Mouse (Mus musculus) fibroblast of lung, adult 2 months (primary cell): ENCODE results near the gene Hoxb3.
A peak's percentile ranks its signal among the peaks of the same experiment; 100 is the strongest.

ENCODE experiments used
- DNase-seq: peaks from one replicate; pipeline ENCODE4 v3.0.0-alpha.2; 2011; ENCODE audit warnings: low read depth

Hoxb3 gene

DNA sequence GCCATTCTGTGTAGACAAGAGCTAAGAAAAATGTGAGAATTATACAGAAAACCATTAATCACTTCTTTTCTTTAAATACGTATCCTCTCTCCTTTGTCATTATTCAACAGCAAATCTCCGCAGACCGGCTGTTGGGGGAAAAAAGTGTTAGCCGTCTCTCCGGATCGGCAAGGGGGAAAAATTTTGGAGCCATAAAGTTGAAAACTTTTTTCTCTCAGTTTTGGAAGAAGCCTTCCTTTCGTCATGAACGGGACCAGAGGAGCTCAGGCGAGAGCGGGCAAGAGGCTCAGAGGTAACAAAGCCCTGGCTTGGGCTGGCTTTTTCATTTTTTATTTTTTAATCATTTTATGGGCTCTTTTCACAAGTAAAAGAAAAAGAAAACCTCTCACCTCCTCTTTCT, at the start of gene Hoxb3:
Gene Hoxb3, plus strand, starts transcription at position 173 of the 400 bp plus-strand sequence.
- no peak for DNase-seq

DNA sequence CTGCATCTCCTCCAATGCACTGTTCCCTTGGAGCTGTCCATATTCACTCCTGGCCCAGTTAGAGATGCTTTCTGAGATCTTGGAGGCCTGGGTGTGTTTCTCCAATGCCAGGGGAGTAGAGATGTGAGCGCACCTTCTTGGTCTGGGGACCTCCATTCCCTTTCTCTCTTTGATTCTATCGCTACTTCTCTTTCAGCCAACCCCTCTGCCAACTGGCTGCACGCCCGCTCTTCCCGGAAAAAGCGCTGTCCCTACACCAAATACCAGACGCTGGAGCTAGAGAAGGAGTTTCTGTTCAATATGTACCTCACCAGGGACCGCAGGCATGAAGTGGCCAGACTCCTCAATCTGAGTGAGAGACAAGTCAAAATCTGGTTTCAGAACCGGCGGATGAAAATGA, 48.7 kb upstream of the Hoxb3 start:
- DNase-seq, result no peak

DNA sequence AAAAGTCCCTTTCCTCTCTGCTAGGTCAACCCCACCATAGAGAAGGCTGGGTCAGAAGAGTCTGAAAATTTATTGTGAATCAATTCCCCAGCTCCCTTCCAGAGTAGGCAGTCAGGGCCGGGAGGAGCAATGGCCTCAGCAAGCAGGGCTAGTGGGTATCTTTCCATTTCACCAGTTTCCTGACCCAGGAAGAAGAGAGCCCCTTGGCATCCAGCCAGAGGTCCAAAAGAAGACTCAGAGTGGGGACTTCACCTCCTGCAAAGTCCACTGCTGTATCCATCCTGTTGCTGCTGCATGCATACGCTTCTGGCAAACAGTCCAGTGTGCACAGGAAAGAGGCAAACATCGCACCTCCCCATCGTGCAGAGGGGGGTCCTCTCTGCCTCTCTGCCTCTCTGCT, 47.2 kb upstream of the Hoxb3 start:
- DNase-seq, result no peak

DNA sequence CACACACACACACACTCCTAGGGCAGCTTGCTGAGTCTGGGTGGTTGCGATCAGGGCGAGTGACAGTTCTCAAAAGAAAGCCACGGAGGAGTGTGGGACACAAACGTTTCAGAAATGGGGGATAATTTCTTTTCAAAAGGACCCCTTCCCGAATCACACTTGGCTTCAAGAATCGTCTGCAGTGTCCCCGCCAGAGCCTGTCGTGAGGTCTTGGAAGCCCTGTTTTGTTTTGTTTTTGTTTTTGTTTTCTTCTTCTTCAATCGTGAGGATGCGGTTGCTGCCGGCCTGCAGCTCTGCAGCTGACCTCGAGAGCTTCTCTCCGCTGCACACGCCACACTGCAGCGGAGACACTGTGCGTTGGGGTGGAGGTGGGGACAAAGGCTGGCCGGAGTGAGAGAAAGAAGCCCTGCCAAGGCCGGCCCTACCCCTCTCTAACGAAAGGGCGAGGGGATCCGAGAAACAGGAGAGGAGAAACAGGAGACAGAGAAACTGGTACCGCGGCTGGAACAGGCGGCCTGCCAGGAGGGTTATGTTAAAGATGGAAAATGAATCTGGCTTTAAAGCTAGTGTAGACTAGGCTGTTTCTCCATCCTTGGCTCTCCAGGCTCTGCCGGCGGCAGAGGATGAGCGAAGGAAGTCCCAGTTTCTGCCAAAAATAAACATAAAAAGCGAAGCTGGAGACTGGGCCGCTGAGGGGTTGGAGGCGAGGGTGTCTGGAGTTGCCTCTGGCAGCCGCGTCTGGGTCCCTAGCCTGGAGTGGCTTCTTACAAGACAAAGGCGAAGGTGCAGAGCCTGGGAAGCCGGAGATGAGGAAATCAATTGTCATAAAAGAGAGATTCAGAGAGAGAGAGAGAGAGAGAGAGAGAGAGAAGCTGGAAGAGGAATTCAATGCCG, 45.7 kb upstream of the Hoxb3 start:
- DNase-seq, result no peak

DNA sequence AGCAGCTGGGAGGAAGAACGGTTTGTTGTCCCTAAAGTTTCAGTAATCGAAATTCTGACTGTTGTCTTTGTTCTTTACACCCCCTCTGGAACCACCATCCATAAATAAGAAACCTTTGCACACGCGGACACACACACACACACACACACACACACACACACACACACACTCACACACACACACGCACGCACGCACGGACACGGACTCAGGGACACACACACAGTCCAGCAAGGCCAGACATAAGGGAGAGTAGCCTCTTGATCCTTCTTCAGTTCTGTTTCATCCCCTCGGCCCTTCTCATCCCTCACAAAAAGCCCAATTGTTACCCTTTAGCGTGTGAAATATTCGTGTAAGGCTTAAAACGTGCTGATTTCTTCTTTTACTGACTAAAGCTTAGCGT, 44.8 kb upstream of the Hoxb3 start:
- DNase-seq, result no peak

DNA sequence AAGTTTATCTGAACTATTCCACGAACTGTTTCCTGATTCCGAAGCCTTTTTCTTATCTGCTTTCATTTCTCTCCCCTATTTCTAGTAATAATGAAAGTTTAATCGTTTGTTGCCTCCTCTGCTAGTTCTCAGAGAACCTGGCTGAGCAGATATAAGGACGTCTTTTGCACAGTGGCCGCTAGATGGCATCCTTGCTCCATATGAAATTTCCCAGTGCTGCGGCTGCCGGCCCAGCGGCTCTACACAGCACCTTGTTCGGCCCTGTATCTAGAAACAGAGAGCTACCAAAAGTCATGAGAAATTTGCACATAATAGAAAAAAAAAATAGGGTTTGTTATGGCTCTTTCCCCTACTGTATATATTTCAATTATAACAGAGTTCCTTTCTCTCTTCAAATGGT, 44.4 kb upstream of the Hoxb3 start:
- DNase-seq, result peak; percentile 58

DNA sequence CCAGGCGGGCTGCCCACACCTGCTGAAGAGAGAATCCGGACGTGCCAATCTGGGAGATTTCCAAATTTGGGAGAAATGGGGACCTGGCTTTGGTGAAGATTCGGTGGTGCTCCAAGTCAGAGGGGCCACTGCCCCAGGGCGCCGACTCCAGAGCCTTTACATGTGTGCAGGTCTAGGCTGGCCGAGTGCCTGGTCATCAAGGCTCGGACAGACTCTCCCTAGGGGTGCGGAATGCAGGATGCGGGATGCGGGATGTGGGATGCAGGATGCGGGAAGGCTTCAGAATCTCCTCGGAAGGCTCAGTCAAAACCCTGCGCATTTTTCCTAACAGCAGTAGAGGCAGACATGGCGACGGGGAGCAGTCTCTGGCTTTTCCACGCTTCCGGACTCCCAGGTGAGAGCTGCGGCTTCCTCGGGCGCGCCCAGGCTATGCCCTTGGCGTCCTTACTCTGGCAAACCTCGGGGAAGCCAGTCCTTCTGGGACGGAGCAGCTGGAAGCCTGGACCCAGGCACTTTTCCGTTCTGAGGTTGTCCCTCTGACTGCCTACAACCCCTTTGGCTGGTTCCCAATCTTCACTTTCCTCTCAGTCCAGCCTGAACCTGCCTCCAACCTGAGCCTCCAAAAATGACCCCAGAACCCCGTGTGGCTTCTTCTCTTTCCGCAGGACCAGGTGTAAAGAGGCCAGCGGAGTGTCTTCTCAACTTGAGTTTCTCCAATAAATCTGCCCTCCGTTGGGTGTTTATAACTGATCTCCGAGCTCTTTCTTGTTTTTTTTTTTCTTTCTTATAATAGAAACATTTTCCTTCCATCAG, 43.5 kb upstream of the Hoxb3 start:
- DNase-seq, result no peak

DNA sequence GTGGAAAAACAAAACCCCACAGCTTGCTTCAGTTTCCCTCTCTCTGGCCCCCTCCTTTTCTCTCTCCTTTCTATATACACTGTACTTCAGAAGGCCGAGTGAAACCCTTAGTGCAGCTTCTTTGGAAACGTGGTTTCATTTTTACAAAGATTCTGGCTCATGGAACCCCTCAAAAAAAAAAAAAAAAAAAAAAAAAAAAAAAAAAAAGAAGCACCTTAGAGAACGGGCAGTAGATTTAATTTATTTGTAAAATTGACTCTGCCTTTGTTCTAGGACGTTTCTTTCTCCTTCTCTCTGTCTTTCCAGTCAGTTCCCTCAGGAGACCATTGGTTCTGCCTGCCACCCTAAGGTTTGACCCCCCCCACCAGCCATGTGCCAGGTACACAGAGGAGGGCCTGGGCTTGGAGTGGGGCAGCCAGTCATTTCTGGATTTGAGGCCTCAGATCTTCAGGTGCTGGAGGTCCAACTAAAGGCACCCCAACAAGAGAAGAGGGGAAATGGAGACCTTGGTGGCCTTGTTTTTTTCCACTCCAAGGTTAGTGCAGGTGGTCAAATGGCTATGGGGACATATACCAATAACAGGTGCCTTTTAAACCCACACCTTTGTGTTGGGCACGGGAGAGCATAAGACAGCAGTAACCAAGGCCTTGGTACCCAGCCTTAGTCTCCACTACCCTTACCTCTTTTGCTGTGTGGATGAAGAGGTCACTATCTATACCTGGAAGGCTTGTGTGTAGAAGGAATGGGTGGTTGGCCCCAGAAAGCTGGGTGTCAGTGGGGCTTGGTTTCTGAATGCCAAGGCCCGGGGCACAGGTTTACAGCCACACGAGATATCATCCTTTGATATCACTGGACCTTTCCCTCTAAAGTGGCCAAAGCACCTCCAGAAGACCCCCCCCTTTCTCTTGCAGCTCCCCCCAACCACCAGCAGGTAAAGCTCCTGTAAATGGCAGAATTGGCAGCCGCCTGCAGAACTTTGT, 42.4 kb upstream of the Hoxb3 start:
- DNase-seq, result no peak

DNA sequence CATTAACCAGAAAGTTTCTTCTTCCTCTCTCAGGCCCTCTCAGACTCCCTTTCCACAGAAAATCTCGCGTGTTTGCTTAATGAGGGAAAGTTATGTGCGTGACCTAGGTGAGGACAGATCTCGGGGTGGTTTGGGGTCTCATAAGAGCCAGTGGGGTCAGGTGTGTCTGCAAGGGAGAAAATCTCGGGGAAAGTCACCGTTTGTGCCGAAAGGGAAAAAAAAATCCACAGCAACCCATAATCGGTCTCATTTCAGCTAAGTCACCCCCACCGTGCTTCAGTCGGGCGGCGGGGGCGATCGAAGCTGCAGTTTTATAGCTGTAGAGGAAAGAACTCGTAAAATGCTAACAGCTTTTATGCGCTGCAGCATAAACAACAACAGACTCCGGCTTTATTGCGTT, 41.7 kb upstream of the Hoxb3 start:
- no peak for DNase-seq

DNA sequence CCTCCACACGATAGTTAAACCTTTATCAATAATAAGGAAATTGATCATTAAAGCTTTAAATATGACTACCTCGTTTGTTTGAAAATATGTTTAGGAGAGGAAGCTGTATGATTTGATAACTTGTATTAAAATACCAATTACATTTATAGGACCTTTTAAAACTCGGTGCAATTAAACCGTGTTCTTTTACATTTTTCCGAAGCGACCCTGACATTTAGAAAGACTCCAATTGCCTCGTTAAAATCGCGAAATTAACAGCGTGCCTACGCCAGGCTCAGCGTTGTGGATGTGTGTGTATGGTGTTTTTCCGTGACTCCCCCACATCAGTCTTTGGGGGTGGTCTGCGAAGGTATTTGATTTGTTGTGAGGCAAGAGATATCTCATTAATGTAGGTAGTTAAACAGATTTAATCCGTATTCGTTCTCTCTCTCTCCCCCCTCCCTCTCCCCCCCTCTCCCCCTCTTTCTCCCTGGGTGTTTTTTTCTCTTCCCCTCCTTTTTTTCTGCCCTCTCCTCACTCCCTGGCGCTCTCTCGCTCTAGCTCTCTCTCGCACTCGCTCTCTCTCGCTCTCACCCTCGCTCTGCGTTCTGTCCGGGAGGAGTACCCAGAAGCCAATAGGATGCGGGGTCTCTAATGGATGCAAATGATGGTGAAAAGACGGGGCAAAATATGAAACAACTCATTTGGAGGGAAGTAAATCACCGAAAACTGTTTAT, 41.1 kb upstream of the Hoxb3 start, which contains the start of gene Hoxb8:
Gene Hoxb8, plus strand, starts transcription at position 51 of the 716 bp plus-strand sequence.
- DNase-seq, result no peak

DNA sequence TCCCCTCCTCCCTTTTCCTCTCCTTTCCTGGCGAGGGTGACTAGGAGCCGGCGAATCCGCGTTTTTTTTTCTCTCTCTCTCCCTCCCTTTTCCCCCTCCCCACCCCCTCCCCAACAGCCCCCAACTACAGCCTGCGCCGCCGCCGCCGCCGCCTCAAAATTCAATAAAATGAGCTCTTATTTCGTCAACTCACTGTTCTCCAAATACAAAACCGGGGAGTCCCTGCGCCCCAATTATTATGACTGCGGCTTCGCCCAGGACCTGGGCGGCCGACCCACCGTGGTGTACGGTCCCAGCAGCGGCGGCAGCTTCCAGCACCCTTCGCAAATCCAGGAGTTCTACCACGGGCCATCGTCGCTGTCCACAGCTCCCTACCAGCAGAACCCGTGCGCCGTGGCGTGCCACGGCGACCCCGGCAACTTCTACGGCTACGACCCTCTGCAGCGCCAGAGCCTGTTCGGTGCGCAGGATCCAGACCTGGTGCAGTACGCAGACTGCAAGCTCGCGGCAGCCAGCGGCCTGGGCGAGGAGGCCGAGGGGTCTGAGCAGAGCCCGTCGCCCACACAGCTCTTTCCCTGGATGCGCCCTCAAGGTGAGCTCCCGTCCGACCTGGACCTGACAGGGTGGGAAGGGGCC, 40.2 kb upstream of the Hoxb3 start:
- no peak for DNase-seq

DNA sequence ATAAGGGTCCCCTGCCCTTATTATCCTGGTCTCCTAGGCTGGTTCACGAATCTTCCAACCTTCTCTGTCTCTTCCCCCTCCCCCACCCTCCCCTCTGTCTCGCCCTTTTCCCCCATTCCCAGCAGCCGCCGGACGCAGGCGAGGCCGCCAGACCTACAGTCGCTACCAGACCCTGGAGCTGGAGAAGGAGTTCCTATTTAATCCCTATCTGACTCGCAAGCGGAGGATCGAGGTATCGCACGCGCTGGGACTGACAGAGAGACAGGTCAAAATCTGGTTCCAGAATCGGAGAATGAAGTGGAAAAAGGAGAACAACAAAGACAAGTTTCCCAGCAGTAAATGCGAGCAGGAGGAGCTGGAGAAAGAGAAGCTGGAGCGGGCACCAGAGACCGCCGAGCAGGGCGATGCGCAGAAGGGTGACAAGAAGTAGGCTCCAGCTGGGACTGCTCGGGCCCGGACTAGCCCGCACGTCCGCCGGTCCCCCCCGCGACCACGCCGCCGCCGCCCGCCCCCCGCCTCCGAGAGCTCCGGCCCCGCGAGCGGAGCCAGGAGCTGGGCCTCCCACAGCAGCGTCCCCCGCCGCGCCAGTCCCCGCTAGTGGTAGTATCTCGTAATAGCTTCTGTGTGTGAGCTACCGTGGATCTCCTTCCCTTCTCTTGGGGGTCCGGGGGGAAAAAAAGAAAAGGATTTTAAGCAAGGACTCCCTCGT, 38.9 kb upstream of the Hoxb3 start:
- no peak for DNase-seq

DNA sequence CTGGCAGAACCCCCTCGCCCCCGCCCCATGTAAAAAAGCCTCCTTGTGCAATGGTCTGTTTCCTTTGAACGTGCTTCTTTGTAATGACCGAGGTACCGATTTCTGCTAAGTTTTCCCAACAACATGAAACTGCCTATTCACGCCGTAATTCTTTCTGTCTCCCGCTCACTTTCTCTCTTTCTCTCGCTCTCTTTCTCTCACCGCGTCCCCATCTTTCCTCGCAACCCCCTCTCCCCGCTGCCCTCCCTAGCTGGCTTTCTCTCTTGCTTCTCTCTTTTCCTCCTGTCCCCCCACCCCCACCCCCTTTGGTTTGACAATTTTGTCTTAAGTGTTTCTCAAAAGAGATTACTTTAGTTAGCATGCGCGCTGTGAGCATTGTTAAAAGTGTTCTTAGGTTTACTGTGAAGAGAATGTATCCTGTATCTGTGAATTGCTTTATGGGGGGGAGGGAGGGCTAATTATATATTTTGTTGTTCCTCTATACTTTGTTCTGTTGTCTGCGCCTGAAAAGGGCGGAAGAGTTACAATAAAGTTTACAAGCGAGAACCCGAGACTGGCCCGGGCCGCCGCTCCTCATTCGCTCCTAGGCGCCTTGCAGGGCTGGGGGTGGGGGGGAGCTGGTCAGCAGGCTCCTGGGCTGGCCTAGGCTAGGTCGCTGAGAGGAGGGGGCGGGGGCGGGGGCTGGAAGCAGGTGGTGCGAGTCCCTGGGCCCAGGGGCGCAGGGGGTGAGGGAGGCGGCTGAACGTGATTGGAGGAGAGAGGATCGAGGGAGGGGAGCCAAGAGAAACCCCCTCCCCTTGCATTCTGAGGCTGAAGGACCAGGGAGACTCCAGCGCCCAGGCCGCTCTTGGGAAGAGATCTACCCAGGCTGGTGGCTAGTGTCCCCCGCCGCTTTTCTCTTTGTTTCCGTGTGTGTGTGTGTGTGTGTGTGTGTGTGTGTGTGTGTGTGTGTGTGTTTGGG, 38.1 kb upstream of the Hoxb3 start:
- no peak for DNase-seq

DNA sequence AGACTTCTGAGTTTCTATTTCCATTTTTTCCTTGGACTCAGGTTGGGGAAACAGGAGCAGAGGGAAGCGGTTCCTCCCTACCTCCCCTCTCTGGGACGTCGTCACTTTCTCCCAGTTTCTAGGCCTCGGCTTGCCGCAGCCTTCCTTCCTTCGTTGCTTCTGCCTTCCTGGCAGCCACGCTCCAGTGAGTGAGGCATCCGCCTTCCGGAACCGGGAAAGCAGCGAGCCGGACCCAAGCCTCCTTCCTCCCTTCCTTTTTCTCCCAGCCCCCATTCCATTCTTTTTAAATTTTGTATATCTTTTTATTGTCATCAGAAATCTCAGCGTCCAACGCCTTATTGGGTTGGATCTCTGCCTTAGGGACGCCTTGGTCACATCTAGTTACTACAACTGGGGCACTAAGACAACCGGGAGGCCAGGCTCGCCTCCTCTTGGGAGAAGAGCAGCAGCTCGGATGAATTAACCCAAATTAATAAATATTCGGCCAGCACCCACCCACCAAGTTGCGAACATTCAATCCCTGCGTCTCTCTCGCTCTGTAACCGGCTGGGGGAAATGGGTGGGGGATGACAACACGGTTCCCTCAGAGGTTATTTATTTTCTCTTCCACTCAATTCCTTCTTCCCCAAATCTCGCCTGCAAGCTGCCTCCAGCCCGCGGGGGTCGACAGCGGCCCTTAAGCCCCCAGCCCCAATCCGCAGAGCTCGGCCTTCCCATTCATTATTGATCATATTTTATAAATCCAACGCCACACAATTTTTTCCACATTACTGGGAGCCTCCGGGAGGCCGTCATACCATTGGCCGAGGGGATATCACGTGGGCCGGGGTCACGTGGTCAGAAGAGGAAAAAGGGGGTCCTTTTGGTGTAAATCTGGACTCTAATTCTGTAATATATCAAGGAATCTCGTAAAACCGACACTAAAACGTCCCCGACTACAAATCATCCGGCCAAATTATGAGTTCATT, 37.1 kb upstream of the Hoxb3 start, which contains the start of gene Hoxb7:
Gene Hoxb7, plus strand, starts transcription at position 853 of the 968 bp plus-strand sequence.
- no peak for DNase-seq

DNA sequence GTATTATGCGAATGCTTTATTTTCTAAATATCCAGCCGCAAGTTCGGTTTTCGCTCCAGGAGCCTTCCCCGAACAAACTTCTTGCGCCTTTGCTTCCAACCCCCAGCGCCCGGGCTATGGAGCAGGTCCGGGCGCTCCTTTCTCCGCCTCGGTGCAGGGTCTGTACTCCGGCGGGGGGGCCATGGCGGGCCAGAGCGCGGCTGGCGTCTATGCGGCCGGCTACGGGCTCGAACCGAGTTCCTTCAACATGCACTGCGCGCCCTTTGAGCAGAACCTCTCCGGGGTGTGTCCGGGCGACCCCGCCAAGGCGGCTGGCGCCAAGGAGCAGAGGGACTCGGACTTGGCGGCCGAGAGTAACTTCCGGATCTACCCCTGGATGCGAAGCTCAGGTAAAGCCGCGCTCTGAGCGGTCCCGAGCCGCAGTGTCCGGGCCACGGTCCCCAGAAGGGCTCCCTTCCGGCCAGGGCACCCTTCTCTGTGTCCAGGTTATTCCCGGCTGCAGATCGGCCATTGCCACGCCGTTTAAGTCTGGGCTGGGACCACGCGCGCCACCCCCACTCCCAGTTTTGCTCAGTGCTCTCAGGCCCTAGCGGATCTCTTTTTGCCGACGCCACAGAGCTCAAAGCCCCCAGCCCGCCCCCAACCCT, 36.3 kb upstream of the Hoxb3 start:
- DNase-seq, result no peak

DNA sequence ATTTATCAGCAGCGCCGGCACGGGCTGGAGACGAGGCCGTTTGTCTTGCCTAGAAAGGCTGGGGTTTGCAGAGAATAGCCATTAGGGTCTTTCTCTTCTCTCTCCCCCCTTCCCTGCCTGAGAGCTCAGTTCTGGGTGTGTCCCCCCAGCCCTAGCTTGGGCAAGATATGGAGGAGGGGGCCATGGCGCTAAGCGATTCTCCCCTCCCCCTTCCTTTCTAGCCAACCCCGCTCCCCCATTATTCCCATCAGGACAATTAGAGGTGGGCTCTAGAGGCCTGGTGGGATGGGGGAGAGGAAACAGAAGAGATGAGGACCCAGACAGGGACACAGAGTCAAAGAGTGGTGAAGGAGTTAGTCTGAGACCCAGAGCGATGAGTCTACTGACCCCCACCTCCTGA, 35.7 kb upstream of the Hoxb3 start:
- no peak for DNase-seq
